1 mouse cellular context compared by ENCODE assay signal in genomic region chrX:48461006-48461405, GRCm38 (mm10).
TF ChIP-seq lines count a peak whose summit lies in the region.

No protein-coding gene starts in this region.

TF ChIP-seq in MEL, 35 proteins besides CTCF, POLR2A, EP300 and RAD21 (continued from another document):
- TF ChIP-seq ZMIZ1 (IDR thresholded peaks at IDR 0.05; ENCODE audit: low read depth, low read length) = no peak
- TF ChIP-seq SMC3 (IDR thresholded peaks at IDR 0.05; ENCODE audit: low read depth, low read length) = no peak
- no peak for TF ChIP-seq ETS1 (IDR thresholded peaks at IDR 0.05; ENCODE audit: low read depth, low read length)
- 0 out of 2 replicates have a peak, but pooled peaks have one; percentile 10 for TF ChIP-seq RCOR1 (IDR thresholded peaks at IDR 0.05; ENCODE audit: low read depth, low read length)
- no peak for TF ChIP-seq MXI1 (IDR thresholded peaks at IDR 0.05; ENCODE audit: low read depth, low read length)
- TF ChIP-seq SIN3A (IDR thresholded peaks at IDR 0.05; ENCODE audit: low read length) = no peak
- TF ChIP-seq TBP (IDR thresholded peaks at IDR 0.05; ENCODE audit: low read depth, low read length) = no peak
TF ChIP-seq in MEL: peak in this region for 3.
